Mouse (Mus musculus): ENCODE measurements at regions not wholly inside any gene's neighbourhood (a gene's known extent, or its start where the extent isn't known, plus 50 kb on each side); places are given as distances from the start of the nearest gene placed in this dataset.
"Not testable (repeated sequence)": the region's sequence is repeated elsewhere in the genome, so short reads cannot be mapped to it uniquely, and the experiment has no call there.

- no peak for DNase-seq (ENCODE audit: low read depth, low spot score)
Measured at GRCm38 (mm10) chr10:111592416-111593149, 86.5 kb downstream of the Phlda1 start.

DNA sequence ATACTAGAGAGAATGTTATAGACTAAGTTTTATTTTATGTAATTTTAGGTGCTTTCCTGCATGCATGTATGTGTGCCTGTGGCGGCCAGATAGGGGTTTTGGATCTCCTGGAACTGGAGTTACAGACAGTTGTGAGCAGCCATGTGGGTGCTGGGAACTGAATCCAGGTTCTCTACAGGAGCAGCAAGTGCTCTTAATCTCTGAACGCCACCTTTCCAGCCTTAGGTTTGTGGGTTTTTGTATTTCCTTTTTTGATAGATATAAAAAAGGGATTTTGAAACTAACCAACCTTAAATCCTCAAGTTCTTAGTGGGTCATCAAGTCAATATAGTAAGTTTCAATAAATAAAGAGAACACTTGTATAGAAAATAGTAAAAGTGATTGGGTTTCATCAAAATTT lies 87.2 kb downstream of the Phlda1 start:
- no peak for DNase-seq (ENCODE audit: low read depth, low spot score)

- no peak for DNase-seq (ENCODE audit: low read depth, low spot score)
Measured at GRCm38 (mm10) chr10:111594171-111594570, 88.1 kb downstream of the Phlda1 start.

DNA sequence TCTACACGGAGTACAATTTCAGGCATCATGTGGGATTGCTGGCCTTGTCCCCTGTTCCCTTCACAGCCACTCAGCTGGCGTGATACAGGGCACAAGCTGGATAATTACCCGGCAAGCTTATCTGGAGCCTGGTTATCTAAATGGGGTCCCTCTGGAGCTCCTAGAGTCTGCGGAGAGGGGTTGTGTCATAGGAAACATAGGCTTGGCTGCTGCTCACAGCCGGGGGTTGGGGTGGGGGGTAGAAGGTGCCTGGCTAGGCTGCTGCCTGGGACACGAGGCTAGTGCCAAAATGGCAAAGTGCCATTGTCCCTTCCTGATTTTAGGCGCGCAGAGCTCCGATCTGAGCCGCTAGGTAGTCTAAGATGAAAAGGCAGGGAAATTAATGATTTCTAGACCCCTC lies 88.6 kb downstream of the Phlda1 start:
- no peak for DNase-seq (ENCODE audit: low read depth, low spot score)

GRCm38 (mm10) chr10:111595513-111595995 lies 89.5 kb downstream of the Phlda1 start:
- no peak for DNase-seq (ENCODE audit: low read depth, low spot score)

DNA sequence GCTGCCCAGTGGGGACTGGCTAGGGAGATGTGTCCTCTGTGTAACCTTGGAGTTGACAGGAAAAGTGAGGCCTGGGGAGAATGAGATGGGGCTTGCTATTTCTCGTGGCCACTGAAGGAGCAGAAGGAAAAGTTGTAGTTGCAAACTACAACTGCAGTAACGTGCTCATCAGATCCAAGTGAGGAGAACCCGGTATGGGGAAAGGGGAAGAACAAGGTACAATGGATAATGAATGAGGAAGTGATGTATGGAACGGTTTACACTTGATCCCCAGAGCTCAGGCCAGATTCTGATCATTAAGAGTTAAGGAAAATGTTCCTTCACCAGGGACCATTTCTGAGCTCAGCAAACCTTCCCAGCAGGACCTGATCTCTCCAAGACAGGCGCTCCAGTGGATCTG lies 92.6 kb downstream of the Phlda1 start:
- DNase-seq (ENCODE audit: low read depth, low spot score) = no peak

GRCm38 (mm10) chr10:111599297-111600250 lies 93.5 kb downstream of the Phlda1 start:
- no peak for DNase-seq (ENCODE audit: low read depth, low spot score)

- no peak for DNase-seq (ENCODE audit: low read depth, low spot score)
Measured at GRCm38 (mm10) chr10:111600251-111600620, 94.2 kb downstream of the Phlda1 start.

- peak; percentile 44 for DNase-seq (ENCODE audit: low read depth, low spot score)
Measured at GRCm38 (mm10) chr10:111600677-111601099, 94.6 kb downstream of the Phlda1 start.

DNA sequence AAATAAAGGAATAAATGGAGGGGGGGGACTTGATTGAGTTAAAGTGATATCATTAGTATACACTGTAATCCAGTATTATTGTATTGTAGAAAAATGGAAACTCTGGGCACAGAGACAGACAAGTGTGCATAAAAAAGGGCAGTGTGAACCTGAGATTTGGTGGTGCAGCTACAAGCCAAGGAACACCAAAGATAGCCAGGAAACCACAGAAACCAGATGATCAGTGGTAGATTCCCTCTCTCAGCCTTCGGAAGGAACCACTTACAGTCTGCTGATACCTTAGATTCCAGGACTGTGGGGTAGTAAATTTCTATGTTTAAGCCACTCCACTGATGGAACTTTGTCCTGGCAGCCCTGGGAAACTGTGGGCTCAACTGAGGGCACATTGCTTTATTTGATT lies 97.1 kb downstream of the Phlda1 start:
- no peak for DNase-seq (ENCODE audit: low read depth, low spot score)

DNA sequence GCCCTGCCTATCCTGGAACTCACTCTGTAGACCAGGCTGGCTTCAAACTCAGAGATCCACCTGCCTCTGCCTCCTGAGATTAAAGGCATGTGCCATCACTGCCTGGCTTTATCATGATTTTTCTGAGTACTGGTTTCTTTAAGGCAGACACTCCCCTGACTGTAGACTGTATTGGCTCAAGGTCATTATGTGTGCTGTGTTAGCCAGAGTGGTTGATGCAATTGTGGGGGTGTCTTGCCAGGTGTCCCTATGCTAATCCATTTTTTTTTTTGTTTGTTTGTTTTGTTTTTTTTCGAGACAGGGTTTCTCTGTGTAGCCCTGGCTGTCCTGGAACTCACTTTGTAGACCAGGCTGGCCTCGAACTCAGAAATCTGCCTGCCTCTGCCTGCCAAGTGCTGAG lies 101.3 kb downstream of the Phlda1 start:
- not testable (repeated sequence) for DNase-seq (ENCODE audit: low read depth, low spot score)

DNA sequence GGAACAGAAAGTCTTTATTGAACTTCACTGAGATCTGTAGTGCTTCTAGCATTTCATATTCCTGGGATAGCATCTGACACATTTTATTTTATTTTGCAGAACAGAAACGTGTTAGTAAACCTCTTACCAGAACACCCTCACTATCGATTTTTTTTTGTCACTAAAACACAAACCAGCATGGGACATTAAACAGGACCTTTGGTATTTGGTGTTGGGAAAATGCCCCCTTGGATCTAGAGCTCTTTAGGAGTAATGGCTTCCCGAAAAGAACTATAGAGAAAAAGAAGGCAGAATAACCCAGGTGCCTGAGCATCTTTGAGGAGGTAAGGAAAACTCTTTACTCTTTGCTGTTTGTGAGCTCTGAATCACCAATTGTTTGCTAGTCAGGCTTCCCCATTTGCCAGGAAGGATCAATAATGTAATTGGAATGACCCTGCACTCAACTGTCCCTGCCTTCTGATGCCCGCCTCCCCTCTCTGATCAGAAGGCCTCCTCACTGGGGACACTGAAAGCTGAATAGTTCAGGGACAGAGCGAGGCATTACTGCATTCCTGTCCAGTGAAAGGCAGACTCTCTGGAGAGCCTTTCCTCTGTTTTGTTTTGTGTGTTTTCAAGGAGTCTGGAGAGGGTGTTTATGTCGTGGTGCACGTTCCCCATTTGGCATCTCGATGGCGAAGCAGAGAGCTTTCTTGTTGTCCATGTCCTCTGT lies 102.5 kb downstream of the Phlda1 start:
- no peak for DNase-seq (ENCODE audit: low read depth, low spot score)

GRCm38 (mm10) chr10:111609889-111610288 lies 103.8 kb downstream of the Phlda1 start:
- DNase-seq (ENCODE audit: low read depth, low spot score) = no peak

GRCm38 (mm10) chr10:111619627-111620270 lies 113.7 kb downstream of the Phlda1 start:
- no peak for DNase-seq (ENCODE audit: low read depth, low spot score)

DNA sequence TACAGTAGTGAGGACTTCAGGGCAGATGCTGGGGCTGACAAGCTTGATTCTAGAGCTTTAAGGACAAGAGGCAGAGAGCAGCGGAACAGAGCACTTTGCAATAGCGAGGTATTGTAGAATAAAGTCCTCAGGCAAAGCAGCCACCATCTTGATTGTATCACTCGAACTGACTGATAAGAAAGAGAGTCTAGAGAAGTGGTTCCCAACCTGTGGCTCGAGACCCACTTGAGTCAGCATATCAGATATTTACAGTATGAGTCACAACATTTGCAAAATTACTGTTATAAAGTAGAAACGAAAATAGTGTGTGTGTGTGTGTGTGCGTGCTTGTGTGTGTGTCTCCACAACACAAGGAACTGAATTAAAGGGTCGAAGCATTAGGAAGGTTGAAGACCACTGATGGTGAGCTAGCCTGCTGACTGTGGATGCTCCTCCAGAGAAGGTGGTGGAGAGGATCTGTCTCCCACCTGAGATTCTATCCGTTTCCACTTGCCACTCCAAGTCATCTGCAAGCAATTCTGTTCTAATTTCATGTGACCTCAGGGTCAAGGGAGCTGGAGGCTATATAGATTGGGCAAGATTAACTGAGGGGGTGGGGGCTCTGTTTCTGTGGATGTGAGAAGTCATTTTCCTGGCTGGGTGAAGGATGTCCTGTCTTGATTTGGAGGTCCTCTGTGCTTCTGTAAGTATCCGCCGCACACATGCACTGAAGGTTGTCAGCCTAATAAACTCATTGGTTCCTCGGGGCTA lies 115.0 kb downstream of the Phlda1 start:
- no peak for DNase-seq (ENCODE audit: low read depth, low spot score)

- no peak for DNase-seq (ENCODE audit: low read depth, low spot score)
Measured at GRCm38 (mm10) chr10:111622789-111623188, 116.7 kb downstream of the Phlda1 start.

DNA sequence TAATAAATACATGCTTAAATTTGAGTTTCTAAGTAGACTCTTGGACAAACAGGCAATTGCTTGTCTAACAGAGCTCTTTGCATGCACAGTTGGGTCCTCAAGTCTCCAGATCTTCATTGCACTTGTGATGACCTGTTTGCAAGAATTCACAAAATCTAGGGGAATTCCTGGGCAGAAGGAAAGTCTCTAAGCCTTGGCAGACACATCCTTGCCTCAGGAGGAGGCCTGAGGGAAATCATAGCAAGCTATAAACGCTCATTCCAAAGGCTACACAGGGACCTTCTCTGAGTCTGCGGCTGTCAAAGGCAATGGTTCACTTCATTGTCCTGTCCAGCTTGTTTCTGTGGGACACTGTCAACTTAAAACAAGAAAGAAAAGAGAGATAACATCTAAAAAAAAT lies 117.9 kb downstream of the Phlda1 start:
- DNase-seq (ENCODE audit: low read depth, low spot score) = no peak

DNA sequence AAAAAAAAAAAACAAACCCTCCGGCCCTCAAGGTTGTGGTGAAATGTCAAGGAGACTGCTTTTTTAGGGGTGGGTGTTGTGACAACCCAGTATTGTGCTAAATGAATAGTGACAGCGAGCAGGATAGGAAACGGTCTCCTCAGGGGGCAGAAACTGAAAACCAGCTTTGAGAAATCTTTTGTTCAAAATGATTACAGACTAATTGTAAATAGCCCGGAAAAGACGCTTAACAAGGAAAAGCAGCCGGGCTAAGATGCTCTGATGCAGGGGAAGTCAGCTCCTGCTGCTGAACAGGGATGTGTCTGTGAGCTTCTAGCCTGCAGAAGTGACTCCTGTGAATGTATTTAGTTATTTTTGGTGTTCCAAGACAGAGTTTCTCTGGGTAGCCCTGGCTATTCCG lies 118.5 kb downstream of the Phlda1 start:
- no peak for DNase-seq (ENCODE audit: low read depth, low spot score)

DNA sequence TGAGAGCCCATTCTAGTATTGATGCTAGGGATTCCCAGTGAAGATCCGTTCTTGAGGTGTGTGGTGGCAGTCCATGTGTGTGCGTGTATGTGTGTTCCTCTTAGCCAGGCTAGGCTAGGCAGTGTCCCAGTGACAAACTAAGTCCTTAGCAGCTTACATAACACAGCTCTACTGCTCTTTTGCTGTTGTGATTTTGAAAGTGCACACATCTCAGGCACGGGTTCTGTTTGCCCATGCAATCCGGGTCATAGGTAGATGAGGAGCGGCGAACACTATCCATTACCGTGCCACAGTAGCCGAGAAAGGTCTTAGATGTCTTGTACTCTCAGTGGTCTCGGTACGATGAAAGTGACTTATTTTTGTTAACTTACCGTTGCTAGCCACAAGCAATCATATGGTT lies 119.5 kb downstream of the Phlda1 start:
- DNase-seq (ENCODE audit: low read depth, low spot score) = no peak

- DNase-seq (ENCODE audit: low read depth, low spot score) = no peak
Measured at GRCm38 (mm10) chr10:111626009-111626408, 119.9 kb downstream of the Phlda1 start.

GRCm38 (mm10) chr10:111636283-111636682 lies 130.2 kb downstream of the Phlda1 start:
- no peak for DNase-seq (ENCODE audit: low read depth, low spot score)
